Mouse (Mus musculus): ENCODE measurements around the gene Gfpt1.

GRCm38 (mm10) chr6:87042337-87043130 is at the start of gene Gfpt1:
- TF ChIP-seq POLR2A (IDR thresholded peaks at IDR 0.05; ENCODE audit: insufficient read depth, low read length), result peak; percentile 80
- no peak for TF ChIP-seq CTCF (IDR thresholded peaks at IDR 0.05; ENCODE audit: low read depth, low read length)
- TF ChIP-seq EP300 (IDR thresholded peaks at IDR 0.05; ENCODE audit: insufficient read depth, low read depth, low read length), result no peak
